Mouse (Mus musculus): Measurements from ENCODE around the gene Tubb1. TPM values are rescaled to one million over a fixed set of nuclear protein-coding genes. Genes with fewer than 3 reads are reported as not detected.

Tubb1 gene
- total RNA-seq, 4 experiments from 2014 or later: 0.33 to 0.52 TPM; not detected in 2

GRCm38 (mm10) chr2:174442460-174442859 lies 8.0 kb upstream of the Tubb1 start:
- DNase-seq (ENCODE audit: low spot score in 2 of 2): no peak

DNA sequence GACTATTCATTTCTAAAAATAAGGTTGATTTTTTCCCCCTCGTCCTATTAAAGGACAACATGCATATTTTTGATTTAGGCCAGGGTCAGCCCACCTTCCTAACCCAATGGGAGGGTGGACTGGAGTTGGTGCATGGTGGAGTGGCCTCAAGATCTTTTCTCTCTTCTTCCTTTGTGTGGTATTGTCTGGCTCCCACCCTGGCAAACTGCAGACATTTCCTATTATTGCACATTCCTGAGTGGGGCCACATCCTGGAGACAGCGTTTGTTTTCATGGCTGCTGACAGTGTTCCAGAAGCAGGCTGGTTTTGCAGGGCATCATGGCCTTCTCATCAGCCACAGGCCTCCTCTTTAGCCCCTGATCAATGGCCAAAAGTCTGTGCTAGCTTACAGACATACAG lies 7.4 kb upstream of the Tubb1 start:
- DNase-seq (ENCODE audit: low spot score in 2 of 2): no peak

DNA sequence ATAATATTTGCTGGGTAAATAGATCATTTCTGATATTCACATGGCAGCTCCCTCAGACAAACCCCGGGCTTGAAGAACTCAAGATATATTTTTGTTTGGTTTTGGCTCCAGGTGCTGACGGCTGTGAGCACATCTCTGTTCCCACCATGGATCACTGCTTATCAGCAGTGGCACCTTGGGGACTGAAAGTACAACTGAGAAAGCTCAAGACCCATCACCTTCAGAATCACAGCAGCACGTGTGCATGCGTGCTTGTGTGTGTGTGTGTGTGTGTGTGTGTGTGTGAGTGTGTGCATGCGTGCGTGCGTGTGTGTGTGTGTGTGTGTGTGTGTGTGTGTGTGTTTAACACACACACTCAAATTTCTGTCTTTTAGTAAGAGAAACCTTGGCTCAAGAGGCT lies 6.1 kb upstream of the Tubb1 start:
- DNase-seq (ENCODE audit: low spot score in 2 of 2): no peak

DNA sequence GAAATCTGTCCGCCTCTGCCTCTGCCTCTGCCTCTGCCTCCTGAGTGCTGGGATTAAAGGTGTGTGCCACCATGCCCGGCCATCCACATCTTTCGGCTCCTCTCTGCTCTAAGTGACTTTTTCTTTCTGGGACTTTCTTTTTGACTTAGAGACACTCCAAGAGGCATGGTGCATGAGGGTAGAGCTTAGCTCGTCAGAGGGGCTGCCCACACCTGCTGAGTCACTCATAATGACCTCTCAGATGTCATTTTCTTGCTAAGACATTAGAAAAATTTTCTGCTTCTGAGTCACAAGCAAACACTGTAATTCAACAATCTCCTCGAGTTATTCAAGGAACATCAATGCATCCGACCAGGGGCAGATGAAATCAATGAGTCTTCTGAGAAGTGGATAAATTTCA lies 5.5 kb upstream of the Tubb1 start:
- no peak for DNase-seq (ENCODE audit: low spot score in 2 of 2)

DNA sequence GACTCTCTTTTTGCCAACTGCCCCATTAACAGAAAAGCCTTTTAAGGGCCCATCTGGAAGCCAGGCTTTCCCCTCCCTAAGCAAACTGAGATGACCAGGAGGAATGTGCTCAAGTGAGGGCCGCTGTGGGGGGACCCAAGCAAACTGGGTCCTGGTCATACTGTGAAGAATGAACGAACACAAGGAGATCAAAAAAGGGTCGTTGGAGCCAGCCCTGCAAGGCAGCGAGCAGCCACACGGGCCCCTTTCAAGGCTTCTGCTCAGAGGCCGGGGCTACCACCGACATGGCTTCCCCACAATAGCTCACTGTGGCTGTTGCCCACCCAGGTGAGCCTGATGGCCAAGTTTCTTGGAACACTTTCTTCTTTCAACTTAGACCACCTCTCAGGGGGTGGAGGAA lies 4.0 kb upstream of the Tubb1 start:
- DNase-seq (ENCODE audit: low spot score in 2 of 2): no peak

DNA sequence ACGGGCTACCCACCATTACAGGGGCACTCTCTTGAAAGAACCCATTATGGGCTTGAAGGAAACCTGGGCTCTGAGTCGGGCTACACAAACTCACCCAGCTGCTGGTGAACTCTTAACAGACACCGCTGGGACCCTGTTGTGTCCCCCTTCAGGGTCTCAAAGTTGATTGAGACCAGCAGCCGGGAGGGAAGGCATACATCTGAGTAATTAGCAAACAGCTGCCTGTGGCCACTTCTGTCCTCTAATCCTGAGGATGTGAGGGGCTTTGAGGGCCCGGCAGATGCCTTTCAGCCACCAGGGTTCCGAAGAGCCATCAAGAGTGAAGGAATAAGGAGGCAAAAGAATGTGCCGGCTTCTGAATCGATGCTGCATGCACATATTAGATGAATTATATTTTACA lies 3.6 kb upstream of the Tubb1 start:
- DNase-seq (ENCODE audit: low spot score in 2 of 2): no peak

- DNase-seq (ENCODE audit: low spot score in 2 of 2): no peak
Observed at GRCm38 (mm10) chr2:174448405-174448804, 2.1 kb upstream of the Tubb1 start.

- no peak for DNase-seq (ENCODE audit: low spot score in 2 of 2)
Observed at GRCm38 (mm10) chr2:174453681-174454080, 3.2 kb downstream of the Tubb1 start.

DNA sequence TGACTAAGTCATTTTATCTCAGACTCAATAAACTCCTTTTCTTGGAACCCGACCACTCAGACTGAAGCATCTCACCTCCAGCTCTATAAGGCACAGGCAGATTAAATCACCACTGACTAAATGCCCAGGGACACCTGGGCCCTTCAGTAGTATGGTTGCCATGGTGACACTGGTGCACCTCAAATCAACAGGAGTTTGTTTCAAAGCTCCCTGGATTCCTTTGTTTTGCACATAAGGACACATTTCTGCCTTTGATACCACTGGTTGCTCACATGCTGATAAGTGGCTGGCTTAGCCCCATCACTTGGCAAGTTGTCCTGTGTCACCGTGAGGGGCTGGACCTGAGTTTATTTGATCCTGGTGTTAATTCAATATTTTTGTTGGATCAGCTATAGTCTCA lies 8.9 kb downstream of the Tubb1 start:
- DNase-seq (ENCODE audit: low spot score in 2 of 2): no peak

GRCm38 (mm10) chr2:174463370-174463769 lies 12.9 kb downstream of the Tubb1 start:
- DNase-seq (ENCODE audit: low spot score in 2 of 2): no peak

DNA sequence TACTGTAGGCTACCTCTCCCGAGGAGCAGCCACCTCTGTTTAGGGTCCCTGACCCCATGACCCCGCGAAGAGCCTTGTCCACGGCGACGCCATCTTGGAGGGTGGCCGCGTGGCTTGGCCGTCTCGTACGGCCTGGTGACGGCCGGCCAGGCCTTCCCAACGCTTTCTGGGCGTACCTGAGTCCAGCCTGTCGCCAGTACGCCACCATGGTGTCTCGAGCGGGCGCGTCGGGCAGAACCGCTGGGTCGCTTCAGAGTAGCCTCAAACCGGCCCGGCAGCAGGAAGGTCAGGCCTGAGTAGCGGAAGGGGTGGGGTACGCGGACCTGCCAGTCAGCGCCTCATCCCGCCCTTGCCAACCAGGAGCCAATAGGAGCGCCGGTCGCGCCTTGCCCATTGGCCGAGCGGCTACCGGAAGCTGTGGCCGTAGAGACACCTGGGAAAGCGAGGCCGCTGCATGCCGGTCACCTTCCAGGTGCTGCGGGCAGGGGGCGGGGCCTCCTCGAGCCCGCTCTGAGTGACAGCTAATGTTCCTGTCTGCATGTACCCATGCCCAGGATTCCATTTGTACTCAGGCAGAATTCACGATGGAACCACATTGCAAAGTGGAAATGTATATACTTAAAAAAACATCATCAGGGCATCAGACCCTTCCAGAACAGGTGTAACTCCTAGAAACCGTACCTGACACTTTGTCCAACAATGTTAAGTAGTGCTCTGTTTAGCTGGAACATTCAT lies 13.5 kb downstream of the Tubb1 start, which contains the start of gene Atp5e:
Gene Atp5e (minus strand): TSS at position 317 of the 735 bp plus-strand sequence.
- DNase-seq (ENCODE audit: low spot score in 2 of 2): peak; percentile 95 to 96

GRCm38 (mm10) chr2:174470333-174470732 lies 19.8 kb downstream of the Tubb1 start:
- no peak for DNase-seq (ENCODE audit: low spot score in 2 of 2)

DNA sequence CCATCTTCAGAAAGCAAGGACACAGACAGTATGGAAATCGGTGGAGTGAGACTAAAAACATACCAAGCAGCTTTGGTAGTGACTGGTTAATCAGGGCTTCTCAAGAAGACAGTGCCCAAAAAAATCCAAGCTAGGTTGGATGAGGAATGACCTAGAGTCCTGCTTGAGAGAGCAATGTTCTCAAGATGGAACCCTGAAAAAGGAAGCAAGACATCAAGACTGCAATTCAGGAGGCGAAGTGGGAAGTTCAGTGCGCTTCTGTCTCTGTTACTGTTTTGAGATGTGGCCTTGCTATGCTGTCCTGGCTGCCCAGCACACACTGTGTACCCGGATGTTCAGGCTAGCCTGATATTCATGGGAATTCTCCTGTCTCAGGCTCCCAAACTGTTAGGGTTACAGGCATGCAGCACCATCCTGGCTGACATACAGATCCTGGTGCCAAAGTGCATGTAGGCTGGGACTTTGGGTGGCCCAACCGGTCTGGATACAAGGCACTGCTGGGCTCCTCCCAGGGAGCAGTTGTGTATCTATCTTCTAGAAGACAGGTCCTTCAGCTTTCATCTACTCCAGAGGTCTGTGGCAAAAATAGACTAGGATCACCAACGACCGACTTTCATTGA lies 20.4 kb downstream of the Tubb1 start:
- DNase-seq (ENCODE audit: low spot score in 2 of 2): no peak

DNA sequence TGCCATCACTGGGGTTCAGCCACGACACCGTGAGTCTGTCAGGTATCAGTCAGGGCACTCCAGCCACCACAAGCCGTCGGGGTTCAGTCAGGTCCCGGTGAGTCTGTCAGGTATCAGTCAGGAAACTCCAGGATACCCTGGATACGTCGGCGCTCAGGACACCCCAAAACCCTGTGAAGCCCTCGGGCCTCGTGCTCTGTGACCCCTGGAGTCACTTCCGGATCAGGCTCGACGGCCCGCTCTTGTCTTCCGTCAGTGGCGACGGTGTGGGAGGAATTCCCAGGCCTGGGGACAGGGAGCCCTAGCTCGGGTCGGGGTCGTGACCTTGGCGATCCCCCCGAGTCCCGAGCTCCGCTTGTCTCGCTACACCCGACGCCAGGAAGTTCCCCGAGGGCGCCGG lies 21.9 kb downstream of the Tubb1 start:
- no peak for DNase-seq (ENCODE audit: low spot score in 2 of 2)

- peak; percentile 98 to 99 for DNase-seq (ENCODE audit: low spot score in 2 of 2)
Observed at GRCm38 (mm10) chr2:174472818-174473549, 22.5 kb downstream of the Tubb1 start, which contains the start of gene Prelid3b. Gene Prelid3b, minus strand, starts transcription at chr2:174473081.

DNA sequence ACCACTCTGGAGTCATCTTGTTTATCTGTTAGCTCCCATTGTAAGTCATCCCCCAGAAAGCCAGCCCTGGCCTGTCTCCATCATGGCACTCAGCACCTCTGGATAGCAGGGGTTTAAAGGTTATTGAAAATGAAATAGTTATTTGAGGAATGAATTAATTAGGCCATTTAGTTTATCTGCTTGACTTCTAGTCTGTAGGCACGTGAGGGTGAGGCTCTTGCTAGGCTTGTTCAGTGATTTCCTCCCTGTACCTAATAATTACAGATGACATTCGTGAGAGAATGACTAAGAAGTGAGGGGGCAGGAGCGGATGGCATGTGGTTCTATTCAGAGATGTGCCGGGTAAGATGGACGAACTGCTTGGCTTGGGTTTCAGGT lies 23.0 kb downstream of the Tubb1 start:
- DNase-seq (ENCODE audit: low spot score in 2 of 2): no peak

GRCm38 (mm10) chr2:174477543-174478319 lies 27.2 kb downstream of the Tubb1 start:
- DNase-seq (ENCODE audit: low spot score in 2 of 2): no peak

DNA sequence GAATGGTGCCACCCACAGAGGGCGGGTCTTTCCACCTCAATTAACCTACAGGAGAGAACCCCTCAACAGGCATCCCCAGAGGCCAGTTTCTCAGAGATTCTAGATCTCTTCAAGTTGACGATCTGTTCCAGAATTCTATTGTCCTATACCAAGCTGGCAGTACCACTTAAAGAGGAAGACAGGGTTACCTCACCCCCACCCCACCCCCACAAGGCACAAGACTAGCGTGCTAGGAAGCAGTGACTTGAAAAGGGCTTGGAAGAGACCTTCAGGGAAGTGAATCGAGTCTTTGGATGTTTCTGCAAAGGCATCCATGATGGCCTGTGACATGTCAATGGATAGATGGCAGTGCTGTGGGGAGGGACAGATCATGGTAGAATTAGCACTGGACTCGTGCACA lies 28.3 kb downstream of the Tubb1 start:
- no peak for DNase-seq (ENCODE audit: low spot score in 2 of 2)

DNA sequence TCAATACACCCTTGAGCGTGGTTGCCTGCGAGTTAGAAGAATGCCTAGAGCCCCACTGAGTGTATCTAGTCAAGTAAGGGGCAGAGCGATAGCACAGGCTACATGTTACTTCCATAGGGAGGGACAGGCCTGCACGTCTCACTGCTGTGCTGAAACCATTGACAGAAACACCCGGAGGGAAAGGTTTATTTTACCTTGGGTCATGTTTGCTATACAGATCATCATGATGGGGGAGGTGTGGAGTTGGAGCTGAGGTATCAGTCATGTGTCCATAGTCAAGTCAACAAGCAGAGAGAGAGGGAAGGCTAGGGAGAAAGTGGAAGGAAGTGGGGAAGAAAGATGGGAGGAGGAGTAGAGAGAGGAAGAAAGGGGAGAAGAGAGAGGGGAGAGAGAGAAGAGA lies 36.5 kb downstream of the Tubb1 start:
- no peak for DNase-seq (ENCODE audit: low spot score in 2 of 2)

DNA sequence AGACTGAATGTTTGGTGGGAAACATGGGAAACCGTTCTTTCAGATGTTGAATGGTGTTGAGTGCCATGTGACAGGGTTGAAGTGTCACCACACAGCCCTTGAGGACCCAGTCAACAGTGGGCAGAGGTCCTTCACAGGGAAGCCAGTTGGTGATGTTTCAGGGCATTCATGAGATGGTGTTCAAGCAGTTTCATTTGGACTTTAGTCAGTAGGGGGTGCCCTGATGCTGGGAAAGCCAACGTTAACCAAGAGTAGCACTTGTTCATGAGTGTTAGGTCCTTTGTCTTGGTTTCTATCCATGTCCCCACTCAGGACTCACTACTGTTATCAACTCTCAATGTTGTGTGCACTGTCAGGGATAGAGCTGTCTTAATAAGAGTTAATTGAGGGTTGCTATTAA lies 42.4 kb downstream of the Tubb1 start:
- peak in 1 of 2 experiments; percentile 50 for DNase-seq (ENCODE audit: low spot score in 2 of 2)

DNA sequence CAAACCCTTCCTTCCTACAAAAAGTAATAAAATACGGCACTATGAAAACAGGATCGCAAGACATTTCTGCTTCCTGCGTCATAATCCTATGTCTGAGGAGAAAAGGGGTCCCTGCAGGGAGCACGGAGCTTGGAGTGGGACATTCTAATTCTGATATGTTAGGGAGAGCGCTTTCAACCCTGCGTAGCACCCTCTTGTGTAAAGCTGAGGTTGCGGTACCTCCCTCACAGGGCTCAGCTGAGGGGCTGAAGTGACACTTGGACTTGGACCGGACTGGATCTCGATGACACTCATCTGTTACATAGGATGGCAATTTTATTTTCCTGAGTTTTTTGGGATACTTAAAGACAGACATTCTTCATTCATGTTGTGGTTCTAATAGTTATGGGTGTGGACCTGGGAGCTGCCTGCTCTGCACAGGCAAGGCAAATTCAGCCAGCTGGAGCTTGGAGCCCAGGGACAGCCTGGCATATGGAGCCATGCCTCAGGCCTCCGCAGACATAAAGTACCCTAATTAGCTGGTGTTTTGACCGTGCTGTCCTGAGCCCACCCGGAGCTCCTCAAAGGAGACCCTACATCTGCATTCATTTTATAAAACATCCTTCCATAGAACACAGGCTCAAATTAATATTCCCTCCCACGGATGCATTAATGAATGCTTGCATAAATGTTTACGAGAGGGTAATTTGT lies 50.5 kb downstream of the Tubb1 start:
- DNase-seq (ENCODE audit: low spot score in 2 of 2): no peak

Data from layer of hippocampus, adult 8-10 months (tissue).